Mouse (Mus musculus) ovary, postnatal 14 days (tissue): ENCODE data around the gene Itga7.

Source experiments
- DNase-seq: peaks from one replicate; pipeline ENCODE4 v3.0.0; 2022; ENCODE audit warnings: low spot score

The Itga7 gene

DNA sequence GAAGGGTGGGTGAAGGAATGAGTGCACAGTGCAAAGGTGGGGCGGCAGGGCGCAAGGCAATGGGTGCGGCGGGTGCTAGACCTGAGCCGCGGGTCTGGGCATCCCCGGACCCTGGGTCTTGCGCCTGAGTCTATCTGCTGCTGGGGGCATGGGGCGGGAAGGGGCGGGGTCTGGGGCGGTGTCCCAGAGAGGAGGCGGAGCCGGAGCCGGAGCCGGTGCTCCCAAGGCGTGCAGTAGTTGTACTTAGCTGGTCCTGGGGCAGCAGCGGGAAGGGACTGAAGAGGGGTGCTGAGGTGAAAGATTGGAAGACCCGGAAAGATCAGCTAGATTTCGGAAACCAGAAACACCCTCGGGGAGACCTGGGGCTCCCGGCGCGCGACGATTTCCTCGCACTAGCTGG is at the start of gene Itga7:
Itga7 (plus strand) TSS at position 245 of the 400 bp plus-strand sequence.
- DNase-seq = no peak

- no peak for DNase-seq
These were observed 44.4 kb upstream of the Itga7 start for GRCm38 (mm10) chr10:128888941-128889827.

- no peak for DNase-seq
These were observed 43.8 kb upstream of the Itga7 start for GRCm38 (mm10) chr10:128889846-128890245.

DNA sequence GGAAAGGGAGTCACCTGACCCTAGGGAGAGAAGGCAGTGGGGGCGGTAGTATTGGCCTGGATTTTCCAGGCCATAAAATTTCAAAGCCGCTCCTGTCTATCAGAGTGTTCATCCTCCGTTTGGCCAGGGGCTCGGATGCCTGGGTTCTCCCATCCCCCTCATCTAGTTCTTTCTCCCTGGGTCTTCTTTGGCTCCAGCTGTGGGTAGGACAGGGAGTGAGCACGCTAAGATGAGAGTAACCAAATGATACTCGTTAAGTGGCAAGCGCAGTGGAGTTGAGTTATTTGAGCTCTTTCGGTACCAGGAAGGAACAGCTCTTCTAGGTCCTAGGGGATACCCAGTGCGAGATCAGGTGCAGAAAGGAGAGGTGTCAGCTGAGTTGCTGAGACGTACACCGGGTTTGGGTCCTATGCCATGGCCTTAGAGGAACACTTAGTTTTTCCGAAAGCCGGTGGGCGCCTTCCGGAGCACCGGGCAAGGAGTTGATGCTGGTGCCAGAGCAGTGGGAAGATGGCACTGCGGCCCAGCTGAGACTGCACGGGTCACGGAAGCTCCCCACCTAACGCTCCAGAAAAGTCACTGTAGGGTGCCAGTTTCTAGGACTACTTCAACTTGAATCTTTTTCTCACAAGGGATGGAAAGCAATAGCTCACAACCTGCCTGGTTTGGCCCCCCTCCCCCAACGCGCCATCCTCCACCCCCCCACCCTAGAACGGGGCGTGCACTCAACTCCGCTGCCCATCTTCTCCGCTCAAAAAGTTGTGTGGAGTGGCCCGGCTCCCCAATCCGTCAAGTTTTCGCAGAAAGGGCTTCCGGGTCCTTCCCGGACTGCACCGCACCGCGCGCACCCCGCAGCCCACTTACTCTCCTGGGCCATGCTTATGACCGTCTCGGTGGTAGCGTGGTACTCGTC is 43.0 kb upstream of the Itga7 start:
- no peak for DNase-seq

GRCm38 (mm10) chr10:128891296-128892094 is 42.1 kb upstream of the Itga7 start, which contains the start of gene Gdf11:
TSS of gene Gdf11 (minus strand) at chr10:128891718.
- DNase-seq = no peak

DNA sequence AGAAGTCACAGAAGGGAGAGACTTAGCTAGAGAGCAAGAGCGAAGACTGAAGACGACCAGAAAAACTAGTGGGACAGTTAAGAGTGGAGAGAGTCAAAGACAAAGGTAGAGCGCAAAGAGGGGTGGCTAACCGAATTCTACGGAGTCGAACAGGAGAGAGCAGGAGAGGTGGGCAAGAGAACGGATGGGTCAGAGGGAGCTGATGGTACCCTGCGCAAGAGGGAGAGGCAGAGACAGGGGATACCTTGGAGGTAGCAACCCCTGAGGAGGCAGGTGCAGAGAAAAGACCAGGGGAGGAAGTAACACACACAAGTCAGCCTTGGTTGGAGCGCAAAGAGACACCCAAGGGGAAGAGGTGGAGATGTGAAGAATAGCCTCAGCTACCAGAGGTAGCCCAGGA is 41.4 kb upstream of the Itga7 start:
- no peak for DNase-seq

- DNase-seq = peak; percentile 81
These were observed 38.2 kb upstream of the Itga7 start for GRCm38 (mm10) chr10:128895437-128895836.

GRCm38 (mm10) chr10:128895952-128896693 is 37.5 kb upstream of the Itga7 start:
- DNase-seq = no peak

DNA sequence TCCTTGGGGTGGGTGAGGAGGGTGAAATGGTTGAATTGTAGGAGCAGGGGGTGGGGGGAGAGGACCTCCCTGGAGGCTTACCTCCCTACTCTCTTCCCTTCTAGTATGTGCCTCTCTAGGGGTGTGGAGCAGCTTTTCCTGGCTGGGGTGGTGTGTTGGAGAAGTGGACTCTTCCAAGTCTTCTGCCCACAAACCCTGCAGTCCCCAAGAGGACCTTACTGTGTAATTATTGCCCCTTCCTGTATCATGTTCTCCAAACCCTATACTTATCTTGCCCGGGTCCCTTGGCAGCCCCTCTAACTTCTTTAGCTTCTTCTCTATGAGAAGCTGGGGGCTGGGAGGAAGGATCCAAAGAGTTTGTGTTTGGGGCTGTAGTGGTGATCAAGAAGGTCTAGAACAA is 36.8 kb upstream of the Itga7 start:
- DNase-seq = no peak

DNA sequence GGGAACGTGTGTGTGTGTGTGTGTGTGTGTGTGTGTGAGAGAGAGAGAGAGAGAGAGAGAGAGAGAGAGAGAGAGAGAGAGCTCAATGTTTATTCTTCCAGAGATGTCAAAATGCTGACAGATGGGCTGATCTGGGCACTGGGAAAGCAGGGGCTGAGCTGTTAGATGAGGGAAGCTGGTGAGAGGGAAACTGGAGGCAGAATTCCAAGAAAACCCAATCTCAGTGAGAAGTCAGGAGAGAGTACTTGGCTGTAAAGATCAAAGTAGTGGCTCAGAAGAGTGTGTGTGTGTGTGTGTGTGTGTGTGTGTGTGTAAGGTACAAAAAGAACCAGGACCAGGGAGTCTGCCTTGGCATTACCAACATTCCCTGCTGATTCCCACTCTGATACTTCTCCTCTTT is 36.1 kb upstream of the Itga7 start:
- DNase-seq = no peak

DNA sequence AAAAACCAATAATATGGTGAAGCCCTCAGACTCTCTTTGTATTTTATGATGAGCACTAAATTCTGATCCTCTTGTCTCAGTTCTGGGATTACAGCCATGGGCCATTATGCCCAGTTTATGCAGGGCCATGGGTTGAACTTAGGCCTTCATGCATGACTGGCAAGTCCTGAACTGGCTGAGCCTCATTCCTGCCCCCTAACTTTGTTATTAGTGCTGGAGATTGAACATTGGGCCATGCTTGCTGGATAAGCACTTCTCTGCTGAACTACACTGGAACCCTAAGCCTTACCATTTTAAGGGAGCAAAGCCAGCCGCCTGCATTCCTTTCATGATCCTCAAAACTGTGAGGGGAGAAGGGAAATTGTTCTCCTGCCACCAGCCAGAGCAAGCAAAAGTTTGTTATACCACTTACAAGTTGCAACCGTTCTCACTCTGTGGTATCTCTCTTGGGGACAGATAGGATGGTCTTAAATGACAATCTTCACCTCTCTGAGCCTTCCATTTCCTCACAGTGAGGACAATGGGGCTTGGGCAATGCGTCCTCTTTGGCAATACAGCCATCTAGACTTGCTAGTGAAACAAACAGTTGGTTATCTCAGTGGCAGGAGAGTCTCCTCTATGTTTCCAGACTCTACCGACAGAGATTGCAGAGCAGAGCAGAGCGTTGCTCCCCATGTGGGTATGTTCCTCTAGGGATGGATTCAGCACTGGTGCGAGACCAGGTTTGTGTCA is 33.7 kb upstream of the Itga7 start:
- no peak for DNase-seq

GRCm38 (mm10) chr10:128900698-128901097 is 32.9 kb upstream of the Itga7 start, which contains the start of gene Cd63:
TSS of gene Cd63 (plus strand) at chr10:128900989.
- no peak for DNase-seq

- DNase-seq = no peak
These were observed 32.2 kb upstream of the Itga7 start for GRCm38 (mm10) chr10:128901409-128901808.

- no peak for DNase-seq
These were observed 31.1 kb upstream of the Itga7 start for GRCm38 (mm10) chr10:128902409-128902988.

- DNase-seq = no peak
These were observed 28.8 kb upstream of the Itga7 start for GRCm38 (mm10) chr10:128904812-128905211.

DNA sequence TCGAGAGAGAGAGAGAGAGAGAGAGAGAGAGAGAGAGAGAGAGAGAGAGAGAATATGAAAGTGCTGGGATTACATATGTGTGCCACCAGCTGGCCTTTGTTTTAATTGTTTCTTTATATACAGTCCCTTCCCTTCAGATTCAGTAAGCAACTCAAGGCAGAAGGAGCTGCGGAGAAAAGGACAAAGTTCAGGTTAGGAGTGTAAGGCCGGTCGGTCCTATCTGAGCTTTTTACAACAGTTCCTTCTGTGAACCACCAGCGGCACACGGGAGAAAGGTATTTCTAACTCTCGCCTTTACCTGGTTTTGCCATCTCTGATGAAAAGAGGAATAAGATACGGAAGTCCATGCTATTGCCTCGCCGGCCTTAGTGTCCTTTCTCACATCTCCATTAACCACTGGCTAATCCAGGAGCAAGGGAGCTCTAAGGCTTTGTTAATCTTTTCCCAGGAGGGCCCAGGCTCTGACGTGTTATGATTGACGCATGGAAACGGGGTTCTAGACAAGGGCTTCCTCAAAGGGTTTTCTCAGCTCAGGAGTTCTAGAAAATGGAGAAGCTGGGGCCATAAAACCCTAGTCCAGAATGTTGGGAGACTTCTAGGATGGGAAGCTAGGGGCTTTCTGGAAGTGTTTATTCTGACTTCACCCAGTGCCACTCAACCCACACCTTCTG is 24.7 kb upstream of the Itga7 start:
- DNase-seq = no peak

DNA sequence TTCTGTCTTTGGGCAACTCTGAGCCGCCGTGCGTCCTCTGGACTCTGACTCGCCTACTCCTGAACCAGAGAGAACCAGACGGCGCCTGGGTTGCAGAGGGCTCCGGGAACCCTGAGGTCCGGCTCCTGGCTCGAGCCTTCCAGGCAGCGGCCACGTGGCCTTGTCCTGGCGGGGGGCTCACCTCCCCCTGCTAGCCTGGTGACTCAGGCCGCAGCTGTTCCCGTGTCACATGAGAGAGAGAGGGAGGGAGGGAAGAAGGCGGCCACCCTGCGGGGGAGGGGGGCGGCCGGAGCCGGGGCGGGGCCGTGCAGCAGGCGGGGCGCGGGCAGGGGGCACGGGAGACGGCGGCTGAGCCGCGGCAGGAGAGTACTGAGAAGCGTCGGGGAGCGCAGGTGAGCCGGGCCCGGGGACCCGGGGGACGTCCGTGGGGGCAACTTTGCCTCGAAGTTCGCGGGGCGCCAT is 24.0 kb upstream of the Itga7 start:
- DNase-seq = peak; percentile 75

DNA sequence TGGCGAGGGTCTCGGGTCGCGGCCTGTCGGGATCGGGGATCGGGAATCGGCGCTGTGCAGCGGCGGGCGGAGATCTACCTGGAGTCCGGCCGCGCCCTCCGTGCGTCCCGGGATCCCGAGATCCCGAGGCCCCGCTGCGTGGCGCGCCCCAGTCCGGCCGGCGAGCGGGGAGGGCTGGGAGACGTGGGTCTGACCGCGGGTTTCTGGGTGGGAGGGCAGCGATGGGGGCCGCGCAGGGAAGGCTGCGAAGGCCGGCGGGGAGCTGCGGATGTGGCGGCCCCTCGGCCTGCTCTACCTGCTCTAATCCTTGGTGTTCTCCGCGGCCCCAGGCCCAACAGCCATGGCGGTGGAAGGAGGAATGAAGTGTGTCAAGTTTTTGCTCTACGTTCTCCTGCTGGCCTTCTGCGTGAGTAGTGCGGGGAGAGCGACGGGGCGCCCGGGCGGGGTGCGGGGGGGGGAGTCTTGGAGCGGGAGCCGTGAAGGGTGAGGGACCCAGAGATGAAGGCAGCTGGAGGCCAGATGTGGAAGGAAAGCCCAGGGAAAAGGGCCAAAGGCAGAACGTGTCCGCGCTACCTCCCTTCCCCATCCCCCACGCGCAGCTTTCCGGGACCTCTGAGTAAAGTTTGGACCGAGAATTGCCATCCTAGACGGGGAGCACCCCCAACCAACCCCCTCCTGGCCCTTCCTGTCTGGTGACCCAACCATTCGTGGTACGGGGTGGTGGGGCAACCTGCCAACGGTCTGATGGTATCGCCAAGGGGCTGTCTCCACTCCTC is 23.4 kb upstream of the Itga7 start:
- DNase-seq = peak; percentile 61

GRCm38 (mm10) chr10:128911430-128911829 is 22.2 kb upstream of the Itga7 start:
- DNase-seq = no peak
